Mouse (Mus musculus) spleen, postnatal 10 days (tissue): ENCODE results near the gene Fbxo42.

Source experiments
- DNase-seq, 2 experiments: peaks; one replicate each; pipeline ENCODE4 v3.0.0; 2021 to 2022; ENCODE audit warnings: low spot score in 2 of 2

Fbxo42 gene

DNA sequence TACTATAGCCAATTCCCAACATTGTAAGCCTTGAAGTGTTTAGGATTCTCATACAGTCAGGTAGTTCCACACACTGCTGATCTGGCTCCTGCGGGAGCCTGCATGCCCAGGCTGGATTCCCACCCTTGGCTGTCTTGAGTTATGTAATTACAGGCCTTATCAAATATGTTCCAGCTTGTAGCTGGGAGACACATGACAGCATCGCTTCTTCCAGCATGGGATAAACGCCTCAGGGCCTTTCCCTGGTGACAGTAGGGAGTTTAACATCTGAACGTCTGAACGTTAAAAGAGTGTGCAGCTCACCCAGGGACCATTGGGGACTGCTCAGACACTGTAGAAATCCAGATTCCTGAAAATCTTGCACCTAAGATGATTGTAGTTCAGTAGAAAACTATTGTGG, 28.1 kb downstream of the Fbxo42 start:
- no peak for DNase-seq

DNA sequence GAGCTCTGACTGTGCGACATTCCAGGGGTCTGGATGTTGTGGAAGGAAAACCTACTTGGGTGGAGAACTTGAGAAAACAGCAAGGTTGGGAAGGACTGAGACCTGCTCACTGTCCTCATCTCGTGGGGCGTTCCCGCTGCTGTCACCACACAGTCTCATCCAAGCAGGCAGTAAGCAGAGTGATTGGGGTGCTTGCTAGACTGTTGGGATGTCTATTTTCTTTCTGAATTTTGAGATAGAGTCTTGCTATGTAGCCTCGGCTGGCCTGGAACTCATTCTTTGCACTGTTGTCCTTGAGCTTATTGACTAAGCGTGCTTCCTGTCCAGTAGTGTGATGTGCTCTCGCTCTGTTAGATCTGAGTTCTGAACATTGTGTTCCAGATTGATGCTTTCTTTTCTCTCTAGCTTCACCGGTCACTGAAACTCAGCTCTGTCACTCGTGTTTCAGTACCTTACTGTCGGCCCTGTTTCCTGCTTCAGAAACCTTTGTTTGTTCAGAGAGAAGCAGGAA, 28.7 kb downstream of the Fbxo42 start:
- no peak for DNase-seq

DNA sequence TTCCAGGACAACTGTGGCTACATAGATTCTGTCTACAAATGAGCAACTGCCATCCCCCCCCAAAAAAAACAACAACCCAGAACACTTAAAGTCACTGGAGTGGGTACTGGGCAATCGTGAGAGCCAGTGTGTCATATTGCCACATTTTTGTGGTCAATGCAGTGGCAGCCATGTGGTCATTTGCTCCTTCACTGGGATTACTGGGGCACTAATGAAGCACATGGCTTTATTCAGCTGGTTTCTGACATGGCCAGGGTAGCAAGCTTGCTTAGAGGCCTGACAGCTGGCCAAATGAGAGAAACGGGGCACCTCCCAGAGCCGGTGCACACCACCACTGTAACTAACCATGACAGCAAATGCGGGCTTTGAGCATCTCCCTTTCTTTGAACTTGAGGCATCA, 30.8 kb downstream of the Fbxo42 start:
- DNase-seq: no peak

DNA sequence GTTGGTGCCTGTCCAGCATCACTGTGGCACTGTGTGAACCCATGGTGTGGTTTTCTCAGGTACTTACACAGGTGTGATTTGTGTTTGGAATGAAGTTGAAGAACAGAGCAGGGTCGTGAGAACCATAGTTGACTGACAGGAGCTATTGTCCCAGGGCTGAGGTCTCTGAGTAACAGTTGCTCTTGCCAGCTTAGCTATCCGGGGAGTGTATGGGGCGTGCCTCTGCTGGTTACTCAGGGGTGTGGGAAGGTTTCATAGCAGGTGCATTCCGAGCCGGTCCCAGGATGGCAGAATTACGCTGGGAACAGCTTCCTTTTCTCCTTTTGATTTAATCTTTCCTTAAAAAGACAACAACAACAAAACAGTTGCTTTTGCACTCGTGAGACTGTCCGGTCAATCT, 33.1 kb downstream of the Fbxo42 start:
- no peak for DNase-seq

- DNase-seq: no peak
Measured at GRCm38 (mm10) chr4:141181981-141182380, 34.3 kb downstream of the Fbxo42 start.

- DNase-seq: no peak
Measured at GRCm38 (mm10) chr4:141183932-141184331, 36.2 kb downstream of the Fbxo42 start.

DNA sequence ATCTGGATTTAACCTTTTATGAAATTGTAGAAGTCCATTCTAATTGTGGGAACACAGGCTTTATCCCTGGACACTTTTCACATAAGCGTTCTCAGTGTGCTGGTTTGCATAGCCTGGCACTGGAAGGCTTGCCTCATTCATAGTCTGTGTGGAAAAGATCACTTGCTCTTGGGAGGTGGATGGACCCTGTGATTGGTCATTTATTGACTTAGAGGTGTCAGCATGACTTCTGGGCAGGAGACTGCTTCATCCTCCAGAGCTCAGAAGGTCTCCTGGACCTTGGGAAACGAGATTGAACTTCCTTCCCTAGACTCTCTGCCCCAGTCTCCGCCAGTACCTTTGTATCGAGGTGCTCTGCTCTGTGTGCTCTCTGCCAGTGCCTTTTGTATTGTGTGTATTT, 36.7 kb downstream of the Fbxo42 start:
- no peak for DNase-seq

DNA sequence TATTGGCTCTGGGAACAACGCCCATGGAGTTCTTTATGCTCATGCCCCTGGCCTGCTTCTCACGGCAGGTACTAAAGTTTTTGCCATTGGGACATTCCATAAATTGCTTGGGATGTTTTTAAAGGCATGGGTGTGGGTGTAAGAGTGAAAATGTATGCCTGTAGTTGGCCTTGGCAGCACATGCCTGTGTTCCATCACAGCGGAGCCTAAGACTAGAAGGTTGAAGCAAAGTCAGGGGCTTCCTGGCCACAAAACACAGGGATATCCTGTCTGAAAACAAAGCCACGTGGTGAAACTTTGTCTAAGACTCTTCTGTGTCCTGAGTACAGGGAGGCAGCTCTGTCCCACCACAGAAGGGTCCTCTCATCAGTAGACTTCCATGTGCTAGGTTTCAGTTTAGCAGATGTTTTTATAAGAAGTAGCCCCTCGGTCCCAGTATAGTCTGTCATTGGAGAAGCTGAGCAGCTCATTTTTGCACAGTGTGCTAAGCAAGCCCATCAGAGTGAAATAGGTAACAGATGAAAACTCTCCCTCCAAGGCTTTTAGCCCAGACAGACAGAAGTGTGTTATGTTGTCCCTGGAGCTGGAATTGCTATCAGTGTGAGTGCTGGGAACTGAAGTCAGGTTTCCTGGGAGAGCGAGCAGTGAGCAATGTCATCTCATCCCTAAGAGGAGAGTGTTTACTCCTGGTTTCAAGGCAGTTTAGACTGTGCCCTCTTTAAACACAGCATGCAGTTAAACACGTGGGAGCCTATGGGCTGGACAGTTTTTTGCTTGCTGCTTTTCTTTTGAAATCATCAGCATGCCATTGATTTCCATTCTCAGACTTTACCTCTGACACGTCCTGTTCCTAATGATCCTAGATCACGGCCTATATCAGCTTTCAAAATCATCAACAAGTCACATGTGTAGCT, 39.5 kb downstream of the Fbxo42 start:
- DNase-seq: no peak

DNA sequence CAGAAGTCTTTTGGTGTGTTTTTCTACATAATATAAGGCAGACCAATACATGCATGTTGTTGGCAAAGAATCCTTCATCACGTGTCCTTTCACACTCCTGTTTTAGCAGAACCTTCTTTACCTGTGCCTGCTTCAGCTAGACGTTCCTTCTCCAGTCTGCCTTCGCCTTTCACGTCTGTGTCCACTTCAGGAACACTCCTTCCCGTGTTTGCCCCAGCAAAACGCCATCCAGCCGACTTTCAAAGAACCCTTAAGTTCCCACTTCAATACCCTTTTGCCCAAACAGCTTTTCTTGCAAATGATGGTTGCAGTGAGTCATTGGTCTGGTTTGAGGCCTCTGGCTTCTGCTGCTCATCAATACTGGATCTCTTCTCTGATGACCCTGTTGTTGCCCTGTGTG, 43.6 kb downstream of the Fbxo42 start:
- no peak for DNase-seq

DNA sequence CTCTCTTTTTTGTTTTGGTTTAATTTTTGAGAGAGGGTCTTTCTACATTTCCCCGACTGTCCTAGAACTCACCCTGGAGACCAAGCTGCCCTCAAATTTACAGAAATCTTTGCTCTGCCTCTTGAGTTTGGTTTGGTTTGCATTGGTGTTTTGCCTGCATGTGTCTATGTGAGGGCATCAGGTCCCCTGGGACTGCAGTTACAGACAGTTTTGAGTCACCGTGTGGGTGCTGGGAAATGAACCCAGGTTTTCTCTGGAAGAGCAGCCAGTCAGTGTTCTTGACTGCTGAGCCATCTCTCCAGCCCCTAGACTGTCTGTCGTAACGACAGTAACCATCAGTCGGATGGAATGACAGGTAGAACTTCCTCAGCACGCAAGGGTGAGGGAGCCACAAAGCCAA, 46.8 kb downstream of the Fbxo42 start:
- no peak for DNase-seq

DNA sequence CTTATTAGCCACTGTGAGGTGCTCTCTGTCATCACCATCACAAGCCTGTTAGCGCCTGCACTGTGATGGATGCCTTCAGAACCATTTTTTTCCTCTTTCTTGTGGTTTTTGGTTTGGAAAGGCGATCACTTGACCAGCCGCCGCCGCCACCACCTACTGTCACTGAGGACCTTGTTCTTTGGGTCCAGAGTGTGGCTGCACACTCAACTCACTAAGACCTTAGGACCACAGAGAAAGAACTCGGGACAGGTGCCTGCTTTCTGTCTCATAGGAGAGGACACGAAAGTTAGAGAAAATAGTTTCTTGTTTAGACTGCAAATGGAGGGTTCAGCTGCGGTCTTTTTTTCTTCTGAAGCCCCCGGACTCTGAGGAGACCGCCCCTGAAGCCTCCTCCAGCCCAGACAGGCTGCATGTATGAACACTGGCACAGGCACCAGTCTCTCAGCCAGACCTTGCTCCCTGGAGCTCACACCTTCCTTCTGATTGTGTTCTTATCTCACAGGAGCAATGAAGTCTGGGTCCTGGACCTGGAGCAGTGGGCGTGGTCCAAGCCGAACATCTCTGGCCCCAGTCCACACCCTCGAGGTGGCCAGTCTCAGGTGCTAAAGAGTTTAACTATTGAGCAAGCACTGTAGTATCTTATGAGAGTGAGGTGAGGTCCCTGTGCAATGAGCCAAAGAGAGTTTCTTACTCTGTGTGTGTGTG, 49.4 kb downstream of the Fbxo42 start:
- DNase-seq: no peak

GRCm38 (mm10) chr4:141197686-141198035, 49.9 kb downstream of the Fbxo42 start:
- DNase-seq: no peak

- DNase-seq: no peak
Measured at GRCm38 (mm10) chr4:141200906-141201305, 53.2 kb downstream of the Fbxo42 start.

DNA sequence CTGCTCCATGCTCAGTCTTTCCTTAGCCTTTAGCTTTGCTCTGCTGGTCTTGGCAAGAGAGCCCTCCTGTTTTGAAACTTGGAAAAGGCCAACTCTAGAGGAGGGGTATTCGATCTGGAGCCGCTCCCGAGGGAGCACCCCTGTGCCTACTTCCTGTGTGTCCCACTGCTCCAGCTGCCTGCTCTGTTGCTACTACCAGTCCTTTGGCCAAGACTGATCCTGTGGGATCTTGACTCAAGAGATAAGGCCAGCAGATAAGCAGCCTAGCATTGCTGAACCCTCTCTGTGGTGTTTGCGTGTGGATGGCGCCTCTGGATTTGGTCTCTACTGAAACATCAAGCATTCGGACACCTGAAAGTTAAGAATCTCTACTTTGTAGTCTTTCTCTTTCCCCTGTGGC, 54.5 kb downstream of the Fbxo42 start:
- no peak for DNase-seq

GRCm38 (mm10) chr4:141204580-141205061, 56.9 kb downstream of the Fbxo42 start:
- peak in 1 of 2 experiments; percentile 49 for DNase-seq

GRCm38 (mm10) chr4:141207081-141207480, 59.4 kb downstream of the Fbxo42 start:
- DNase-seq: no peak

DNA sequence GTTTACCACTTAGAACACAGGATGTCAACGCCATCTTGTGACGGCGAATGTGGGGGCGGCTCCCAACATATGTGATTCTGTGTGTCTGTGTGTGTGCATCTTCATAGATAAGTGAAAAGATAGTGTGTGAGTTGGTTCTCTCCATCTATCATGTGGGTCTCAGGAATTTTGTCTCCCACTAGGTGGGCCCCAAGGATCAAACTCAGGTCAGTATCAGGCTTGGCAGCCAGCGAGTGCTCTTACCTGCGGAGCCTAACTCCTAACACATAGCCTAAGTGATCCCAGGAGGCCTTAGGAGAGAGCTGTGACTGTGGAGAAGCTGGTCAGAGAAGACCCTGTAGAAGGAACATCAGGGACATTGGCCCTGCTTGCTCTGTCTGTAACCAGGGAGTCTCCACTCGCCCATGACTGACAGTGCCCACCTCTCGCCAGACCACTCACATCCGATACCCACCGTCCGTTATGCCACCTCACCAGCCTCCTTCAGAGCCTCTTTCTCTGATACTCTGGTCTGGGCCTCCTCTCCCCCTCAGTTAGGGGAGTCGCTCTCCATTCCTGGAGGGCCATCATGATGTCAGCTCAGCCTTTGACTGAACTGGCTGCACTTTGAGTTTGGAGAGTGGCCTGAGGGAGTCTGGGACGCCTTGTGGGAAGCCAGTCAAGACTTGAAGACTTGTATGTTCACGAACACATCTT, 63.0 kb downstream of the Fbxo42 start:
- DNase-seq: no peak

GRCm38 (mm10) chr4:141211646-141212045, 63.9 kb downstream of the Fbxo42 start:
- DNase-seq: no peak

DNA sequence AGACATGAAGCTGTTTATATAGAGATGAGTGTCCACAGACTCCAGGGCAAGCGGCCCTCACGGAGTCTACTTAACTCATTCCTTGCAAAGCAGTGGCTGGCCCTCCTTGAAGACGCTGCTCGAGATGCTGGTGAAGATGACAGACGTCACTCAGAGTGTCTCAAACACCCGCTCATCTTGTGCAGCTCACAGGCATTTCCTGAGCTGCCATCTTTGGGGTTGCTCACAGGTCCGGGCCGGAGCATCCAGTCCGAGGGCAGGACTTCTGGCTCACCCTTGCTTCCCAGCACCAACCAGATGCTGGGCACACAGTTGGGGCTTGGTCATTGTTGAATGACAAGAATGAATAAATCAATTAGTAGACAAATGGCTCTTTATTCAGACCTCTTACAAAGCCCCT, 65.2 kb downstream of the Fbxo42 start:
- DNase-seq: no peak

GRCm38 (mm10) chr4:141213342-141213741, 65.6 kb downstream of the Fbxo42 start:
- no peak for DNase-seq

DNA sequence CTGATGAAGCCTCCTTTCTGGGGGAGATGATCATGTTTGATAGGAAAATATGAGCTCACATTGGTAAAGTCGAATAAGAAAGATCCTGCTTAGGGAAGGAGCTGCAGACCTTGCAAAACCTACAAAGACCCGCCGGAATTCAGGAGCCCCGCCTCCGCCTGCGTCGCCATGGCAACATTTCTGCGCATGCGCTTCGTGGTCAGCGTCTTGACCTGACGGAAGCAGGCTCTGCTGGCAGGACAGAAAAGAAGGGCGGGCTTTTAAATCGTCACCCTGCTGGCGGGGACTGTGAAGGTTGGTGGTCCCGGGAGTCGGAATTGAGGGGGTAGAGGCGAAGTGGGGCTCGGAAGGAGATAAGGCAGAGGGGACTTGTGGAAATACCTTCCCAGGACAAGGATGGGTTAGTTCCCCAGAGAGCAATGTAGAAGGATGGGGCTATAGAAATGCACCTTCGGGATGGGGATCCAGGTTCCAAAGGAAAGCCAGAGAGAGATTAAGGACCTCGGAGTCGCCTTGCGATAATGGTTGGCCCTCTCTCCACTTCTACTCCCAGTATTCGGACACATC, 66.1 kb downstream of the Fbxo42 start, which contains the start of gene Rsg1:
Gene Rsg1, plus strand, starts transcription at position 187 of the 567 bp plus-strand sequence.
- peak; percentile 92 to 94 for DNase-seq
